Mouse (Mus musculus) forebrain, embryonic 15.5 days (tissue): Measurements from ENCODE around the gene Cat. TPM values are rescaled to one million over a fixed set of nuclear protein-coding genes. Genes with fewer than 3 reads are reported as not detected.

Experiments
- ATAC-seq: fragments of 200-750 bp; cut with Nextera tagmentation; replicated peaks from 2 replicates; pipeline ENCODE4 v1.8.0; 2017; ENCODE audit warnings: mild to moderate bottlenecking, moderate TSS enrichment, moderate library complexity
- H3K27ac ChIP-seq: fragments of 300-500 bp; sonication (generic); replicated peaks from 2 replicates; pipeline ENCODE4 v1.5.1; 2015; ENCODE audit warnings: mild to moderate bottlenecking, inconsistent platforms
- H3K27me3 ChIP-seq: fragments of 300-500 bp; sonication (generic); 2 replicates; pipeline ENCODE4 v1.6.1; 2015; ENCODE audit warnings: inconsistent platforms
- H3K36me3 ChIP-seq: fragments of 300-500 bp; sonication (generic); 2 replicates; pipeline ENCODE4 v1.6.1; 2015; ENCODE audit warnings: mild to moderate bottlenecking, inconsistent platforms
- H3K4me1 ChIP-seq: fragments of 300-500 bp; sonication (generic); 2 replicates; pipeline ENCODE4 v1.6.1; 2015; ENCODE audit warnings: inconsistent platforms
- H3K4me2 ChIP-seq: fragments of 300-500 bp; sonication (generic); replicated peaks from 2 replicates; pipeline ENCODE4 v1.6.1; 2015; ENCODE audit warnings: mild to moderate bottlenecking, inconsistent platforms
- H3K4me3 ChIP-seq: fragments of 300-500 bp; sonication (generic); 2 replicates; pipeline ENCODE4 v1.5.1; 2015; ENCODE audit warnings: mild to moderate bottlenecking, inconsistent platforms
- H3K9ac ChIP-seq: fragments of 300-500 bp; sonication (generic); replicated peaks from 2 replicates; pipeline ENCODE4 v1.6.1; 2015; ENCODE audit warnings: mild to moderate bottlenecking, inconsistent platforms
- H3K9me3 ChIP-seq: fragments of 300-500 bp; sonication (generic); 2 replicates; pipeline ENCODE4 v1.6.1; 2016; ENCODE audit warnings: inconsistent platforms
- WGBS: fragments of 180-500 bp; shearing (Covaris S2); methylation state at CpG from one replicate; pipeline ENCODE4 v1.1.7; 2015; ENCODE audit warnings: mixed read lengths; 5-methylcytosine and 5-hydroxymethylcytosine counted together
- polyA plus RNA-seq: library from polyadenylated mRNA; unstranded; fragments of >200 nt; fragmentation: Nextera tagmentation; extraction: Ambion mirVana; gene quantifications from 2 replicates; pipeline ENCODE4 v1.2.1, GENCODE M21; 2015

Cat gene
- polyA plus RNA-seq, 1 experiment from 2014 or later: 65.4 TPM

GRCm38 (mm10) chr2:103428356-103428755, 56.6 kb downstream of the Cat start:
- no peak overlapping the region for H3K4me3 ChIP-seq
- no peak overlapping the region for H3K27ac ChIP-seq
- H3K9ac ChIP-seq: no peak overlapping the region
- no peak overlapping the region for H3K4me2 ChIP-seq
- WGBS: 93% methylated on average over 3 of the region's 3 CpGs
- no peak for ATAC-seq
- H3K4me1 ChIP-seq: no peaks in the 10 kb centered on the region
- H3K9me3 ChIP-seq: no peaks in the 10 kb centered on the region
- H3K36me3 ChIP-seq: no peaks in the 10 kb centered on the region
- H3K27me3 ChIP-seq: no peaks in the 10 kb centered on the region

DNA sequence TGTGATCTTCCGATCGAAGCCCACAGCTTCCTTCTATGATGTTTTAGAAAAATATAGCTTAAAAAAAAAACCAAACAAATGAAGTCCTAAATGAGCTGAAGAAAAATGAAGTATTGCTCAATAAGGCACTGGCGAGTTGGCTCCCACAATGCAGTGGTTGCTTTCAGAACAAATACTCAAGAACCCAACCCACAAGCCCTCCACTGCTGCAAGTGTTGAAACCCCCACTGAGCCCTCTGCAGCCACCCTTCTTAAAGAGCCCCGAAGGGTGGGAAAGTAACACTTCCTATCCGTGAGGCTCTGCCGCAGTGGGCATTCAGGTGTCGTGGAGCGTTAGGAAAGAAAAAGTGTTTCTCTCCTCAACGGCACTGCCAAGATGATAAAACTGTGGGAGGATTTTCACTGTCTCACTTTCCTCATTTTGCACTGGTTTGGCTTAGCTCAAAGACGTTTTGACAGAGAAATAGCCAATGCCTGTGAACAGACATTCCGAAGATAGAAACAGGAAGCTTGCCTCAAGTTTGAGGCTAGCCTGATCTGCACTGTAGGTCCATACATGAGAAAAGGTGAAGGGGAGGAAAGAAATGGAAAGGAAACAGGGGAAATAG, 59.4 kb downstream of the Cat start:
- Histone ChIP-seq H3K4me3 (no peak overlapping the region), H3K4me1 (no peaks in the 10 kb centered on the region), H3K36me3 (no peaks in the 10 kb centered on the region), H3K9ac (no peak overlapping the region), H3K27ac (no peak overlapping the region), H3K4me2 (no peak overlapping the region), H3K27me3 (no peaks in the 10 kb centered on the region), H3K9me3 (no peaks in the 10 kb centered on the region)
- 87% methylated on average over 11 of the region's 11 CpGs for WGBS
- ATAC-seq: no peak

DNA sequence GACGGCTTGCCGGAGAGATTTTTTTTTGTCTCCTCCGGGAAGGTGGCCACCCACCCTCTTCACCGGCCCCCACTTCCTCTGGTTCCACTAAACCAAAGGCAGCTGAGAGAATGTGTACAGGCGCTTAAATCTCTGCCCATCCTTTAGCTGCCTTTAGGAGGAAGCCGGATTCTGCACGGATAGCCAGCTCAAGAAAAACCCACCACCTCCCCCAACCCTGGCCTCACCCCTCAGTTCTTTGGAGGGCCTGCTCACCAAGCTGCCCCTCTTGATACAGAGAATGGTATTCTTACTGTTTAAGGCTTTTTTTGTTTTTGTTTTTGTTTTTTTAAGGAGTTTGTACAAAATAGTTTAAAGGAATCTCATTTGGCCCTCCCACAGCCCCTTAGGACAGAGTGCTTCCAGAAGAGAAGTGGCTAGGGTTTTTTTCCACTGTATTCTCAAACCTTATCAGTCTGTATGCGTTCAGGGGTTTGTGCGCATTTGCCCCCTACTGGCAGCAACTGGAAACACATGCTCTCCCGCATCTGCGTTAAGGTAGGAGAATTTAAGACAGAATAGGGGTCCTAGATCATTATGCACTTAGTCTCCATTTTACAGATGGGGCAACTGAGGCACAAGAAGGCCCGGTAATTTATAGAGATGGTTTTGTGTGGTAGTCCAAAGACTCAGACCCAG, 60.5 kb downstream of the Cat start:
- Histone ChIP-seq H3K4me3 (no peak overlapping the region), H3K9ac (no peak overlapping the region)

GRCm38 (mm10) chr2:103423884-103424283, 61.1 kb downstream of the Cat start:
- Histone ChIP-seq H3K27me3 (no peaks in the 10 kb centered on the region), H3K4me2 (no peak overlapping the region), H3K9me3 (no peaks in the 10 kb centered on the region), H3K27ac (no peak overlapping the region), H3K9ac (no peak overlapping the region), H3K4me1 (no peaks in the 10 kb centered on the region), H3K4me3 (no peak overlapping the region), H3K36me3 (no peaks in the 10 kb centered on the region)
- ATAC-seq: peak; percentile 44; the same call in 1 of the 2 replicates
- 34% methylated on average over 12 of the region's 12 CpGs for WGBS

More for the DNA sequence above, 60.5 kb downstream of the Cat start:
- Histone ChIP-seq H3K27me3 (no peaks in the 10 kb centered on the region), H3K27ac (no peak overlapping the region), H3K9me3 (no peaks in the 10 kb centered on the region), H3K36me3 (no peaks in the 10 kb centered on the region), H3K4me2 (no peak overlapping the region), H3K4me1 (no peaks in the 10 kb centered on the region)
- 16% methylated on average over 12 of the region's 12 CpGs for WGBS
- ATAC-seq: peak; percentile 72

DNA sequence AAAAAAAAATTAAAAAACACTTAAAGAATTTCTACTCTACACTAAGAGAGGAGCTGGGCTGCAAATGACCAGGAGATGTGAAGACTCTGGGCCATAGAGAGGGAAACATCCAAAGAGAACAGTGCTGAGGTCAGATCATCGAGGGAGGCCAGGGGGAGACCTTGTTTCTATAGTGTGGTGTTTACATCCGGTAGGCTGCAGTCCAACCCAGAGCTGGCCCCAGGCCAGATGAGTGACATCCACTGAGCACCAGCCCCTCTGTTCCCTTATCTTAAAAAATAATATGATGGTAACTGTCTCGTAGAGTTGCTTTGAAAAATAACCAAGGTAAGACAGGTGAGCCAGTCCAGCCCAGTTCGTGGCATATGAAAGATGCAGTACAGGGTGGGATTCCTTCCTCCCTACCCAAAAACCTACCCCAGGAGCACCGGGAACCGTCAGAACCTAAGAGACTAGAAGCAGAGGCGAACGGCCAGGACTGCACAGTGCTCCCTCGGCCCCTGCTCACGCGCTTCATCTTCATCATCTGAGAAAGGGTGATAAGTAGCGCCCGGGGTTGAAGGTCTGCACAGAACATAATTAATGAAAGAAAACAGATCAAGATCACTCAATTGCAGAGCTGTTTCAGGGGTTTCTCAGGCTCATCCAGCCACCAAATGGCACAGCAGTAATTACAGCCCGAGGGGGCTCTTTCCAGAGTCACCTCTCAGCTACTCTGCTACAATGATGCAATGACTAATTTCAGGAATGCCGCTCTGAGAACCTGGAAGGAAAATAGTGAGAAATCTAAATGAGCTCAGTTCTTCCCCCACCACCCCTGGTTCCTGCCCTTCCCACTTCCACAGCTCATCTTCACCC, 64.1 kb downstream of the Cat start:
- ATAC-seq: no peak
- no peaks in the 10 kb centered on the region for H3K4me1 ChIP-seq
- H3K9me3 ChIP-seq: no peaks in the 10 kb centered on the region
- H3K4me3 ChIP-seq: no peak overlapping the region
- WGBS: 74% methylated on average over 15 of the region's 15 CpGs
- H3K9ac ChIP-seq: no peak overlapping the region
- no peak overlapping the region for H3K27ac ChIP-seq
- H3K27me3 ChIP-seq: no peaks in the 10 kb centered on the region
- no peak overlapping the region for H3K4me2 ChIP-seq
- H3K36me3 ChIP-seq: no peaks in the 10 kb centered on the region

GRCm38 (mm10) chr2:103415774-103416173, 69.2 kb downstream of the Cat start:
- no peak for ATAC-seq
- H3K36me3 ChIP-seq: no peaks in the 10 kb centered on the region
- no peaks in the 10 kb centered on the region for H3K9me3 ChIP-seq
- 95% methylated on average over 3 of the region's 3 CpGs for WGBS
- no peaks in the 10 kb centered on the region for H3K27me3 ChIP-seq
- H3K4me3 ChIP-seq: no peak overlapping the region
- no peak overlapping the region for H3K4me2 ChIP-seq
- H3K9ac ChIP-seq: no peak overlapping the region
- no peaks in the 10 kb centered on the region for H3K4me1 ChIP-seq
- H3K27ac ChIP-seq: no peak overlapping the region

DNA sequence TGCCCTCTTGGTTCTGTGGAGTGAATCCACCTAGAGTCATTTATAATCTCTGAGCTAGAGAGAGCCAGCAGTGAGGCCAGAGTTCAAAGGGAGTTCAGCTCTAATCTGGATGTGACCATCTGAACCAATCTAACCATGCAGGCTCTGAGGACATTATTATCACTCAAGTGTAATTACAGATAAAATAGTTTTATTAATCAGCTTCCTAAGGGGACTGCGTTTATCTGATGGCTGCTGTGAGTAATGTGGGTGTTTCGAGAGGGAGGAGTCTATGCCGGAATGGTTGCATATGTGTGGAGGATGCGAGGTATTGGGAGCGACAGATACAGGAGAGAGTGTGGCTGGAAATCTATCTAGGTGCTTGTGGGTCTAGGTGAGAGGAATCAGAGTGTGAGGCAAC, 71.6 kb downstream of the Cat start:
- Histone ChIP-seq H3K4me2 (no peak overlapping the region), H3K27me3 (no peaks in the 10 kb centered on the region), H3K4me3 (no peak overlapping the region), H3K36me3 (no peaks in the 10 kb centered on the region), H3K27ac (no peak overlapping the region), H3K4me1 (no peaks in the 10 kb centered on the region), H3K9me3 (no peaks in the 10 kb centered on the region), H3K9ac (no peak overlapping the region)
- 90% methylated on average over 5 of the region's 5 CpGs for WGBS
- ATAC-seq: no peak

GRCm38 (mm10) chr2:103411816-103412215, 73.1 kb downstream of the Cat start:
- Histone ChIP-seq H3K36me3 (no peaks in the 10 kb centered on the region), H3K4me1 (no peaks in the 10 kb centered on the region), H3K4me2 (no peak overlapping the region), H3K4me3 (no peak overlapping the region), H3K27ac (no peak overlapping the region), H3K27me3 (no peaks in the 10 kb centered on the region), H3K9me3 (no peaks in the 10 kb centered on the region), H3K9ac (no peak overlapping the region)
- 93% methylated on average over 3 of the region's 3 CpGs for WGBS
- ATAC-seq: no peak

- H3K4me3 ChIP-seq: no peak within 1 kb of the TSS
Measured at GRCm38 (mm10) chr2:103411348-103411747, 73.6 kb downstream of the Cat start, which contains the start of gene Elf5. Gene Elf5 (plus strand): TSS chr2:103411688.

GRCm38 (mm10) chr2:103406239-103406638, 78.7 kb downstream of the Cat start:
- no peak for ATAC-seq
- WGBS: 84% methylated on average over 3 of the region's 3 CpGs

More at GRCm38 (mm10) chr2:103411348-103411747, 73.6 kb downstream of the Cat start, which contains the start of gene Elf5:
- Histone ChIP-seq H3K27ac (no peak within 1 kb of the TSS), H3K36me3 (no peaks in the 10 kb centered on the region), H3K4me2 (no peak within 1 kb of the TSS), H3K4me1 (no peaks in the 10 kb centered on the region), H3K9ac (no peak within 1 kb of the TSS), H3K9me3 (no peaks in the 10 kb centered on the region), H3K27me3 (no peaks in the 10 kb centered on the region)
- 81% methylated on average over 6 of the region's 6 CpGs for WGBS
- ATAC-seq: no peak

More at GRCm38 (mm10) chr2:103406239-103406638, 78.7 kb downstream of the Cat start:
- Histone ChIP-seq H3K9me3 (no peaks in the 10 kb centered on the region), H3K27me3 (no peaks in the 10 kb centered on the region), H3K36me3 (no peaks in the 10 kb centered on the region), H3K4me2 (no peak overlapping the region), H3K27ac (no peak overlapping the region), H3K9ac (no peak overlapping the region), H3K4me1 (no peaks in the 10 kb centered on the region), H3K4me3 (no peak overlapping the region)
